Mouse (Mus musculus): ENCODE data around the gene Btbd9. TPM values are rescaled to one million over a fixed set of nuclear protein-coding genes. Genes with fewer than 3 reads are reported as not detected.

Btbd9 gene
- total RNA-seq, 1 experiment: 28.2 TPM

- in situ Hi-C loops (cut with MboI; ENCODE audit: low sequenced_read_pairs in 2 of 2, unreplicated experiment in 2 of 2): no loop called here
- no peak overlapping the region for H3K27ac ChIP-seq (ENCODE audit: insufficient read depth, low read depth, low read length, poor library complexity, severe bottlenecking)
- DNase-seq (ENCODE audit: low read depth, low spot score): peak; percentile 33
- TF ChIP-seq MAFK (IDR thresholded peaks at IDR 0.05; ENCODE audit: insufficient read depth, low read depth, low read length) (no peak), CHD2 (IDR thresholded peaks at IDR 0.05; ENCODE audit: low read depth, low read length) (no peak), HCFC1 (IDR thresholded peaks at IDR 0.05; ENCODE audit: borderline replicate concordance, insufficient read depth, low read length) (no peak), ZNF384 (IDR thresholded peaks at IDR 0.05; ENCODE audit: low read depth, low read length) (no peak)
- H3K36me3 ChIP-seq (ENCODE audit: control insufficient read depth, insufficient read depth, low read length, poor library complexity, severe bottlenecking): no peaks in the 10 kb centered on the region
- no peaks in the 10 kb centered on the region for H3K9me3 ChIP-seq (ENCODE audit: control insufficient read depth, insufficient read depth, low read depth, low read length)
- no peak overlapping the region for H3K4me3 ChIP-seq (ENCODE audit: insufficient read depth in 1 of 2, low read depth in 1 of 2, low read length in 2 of 2, poor library complexity in 1 of 2, severe bottlenecking in 1 of 2)
- H3K9ac ChIP-seq (ENCODE audit: insufficient read depth, low read depth, low read length, poor library complexity, severe bottlenecking): no peak overlapping the region
- H3K4me1 ChIP-seq (ENCODE audit: control insufficient read depth in 2 of 2, insufficient read depth in 2 of 2, low read length in 2 of 2, poor library complexity in 1 of 2): peaks cover 1 to 6% of the 10 kb centered on the region in 2 experiments; a peak in 2 of 4 replicates
These were observed 197.9 kb downstream of the Btbd9 start for GRCm38 (mm10) chr17:30378221-30379010.

- no peaks in the 10 kb centered on the region for H3K9me3 ChIP-seq (ENCODE audit: control insufficient read depth, insufficient read depth, low read depth, low read length)
- H3K4me1 ChIP-seq (ENCODE audit: control insufficient read depth in 2 of 2, insufficient read depth in 2 of 2, low read length in 2 of 2, poor library complexity in 1 of 2): peaks cover 1 to 6% of the 10 kb centered on the region in 2 experiments; a peak in 2 of 4 replicates
- H3K36me3 ChIP-seq (ENCODE audit: control insufficient read depth, insufficient read depth, low read length, poor library complexity, severe bottlenecking): no peaks in the 10 kb centered on the region
- H3K27ac ChIP-seq (ENCODE audit: insufficient read depth, low read depth, low read length, poor library complexity, severe bottlenecking): 0 out of 2 replicates have a peak overlapping the region, but pooled peaks have one; percentile 49
- TF ChIP-seq ZC3H11A (IDR thresholded peaks at IDR 0.05; ENCODE audit: borderline replicate concordance, low read depth, low read length) (no peak), HCFC1 (IDR thresholded peaks at IDR 0.05; ENCODE audit: borderline replicate concordance, insufficient read depth, low read length) (no peak)
- DNase-seq (ENCODE audit: low read depth, low spot score): no peak
- in situ Hi-C loops (cut with MboI; ENCODE audit: low sequenced_read_pairs in 2 of 2, unreplicated experiment in 2 of 2): no loop called here
- H3K9ac ChIP-seq (ENCODE audit: insufficient read depth, low read depth, low read length, poor library complexity, severe bottlenecking): no peak overlapping the region
- H3K4me3 ChIP-seq (ENCODE audit: insufficient read depth in 1 of 2, low read depth in 1 of 2, low read length in 2 of 2, poor library complexity in 1 of 2, severe bottlenecking in 1 of 2): no peak overlapping the region
These were observed 198.5 kb downstream of the Btbd9 start for GRCm38 (mm10) chr17:30377754-30378153.

- Histone ChIP-seq H3K4me1 (ENCODE audit: control insufficient read depth in 2 of 2, insufficient read depth in 2 of 2, low read length in 2 of 2, poor library complexity in 1 of 2) (peaks cover 1 to 6% of the 10 kb centered on the region in 2 experiments; a peak in 2 of 4 replicates), H3K36me3 (ENCODE audit: control insufficient read depth, insufficient read depth, low read length, poor library complexity, severe bottlenecking) (no peaks in the 10 kb centered on the region), H3K9ac (ENCODE audit: insufficient read depth, low read depth, low read length, poor library complexity, severe bottlenecking) (no peak overlapping the region), H3K27ac (ENCODE audit: insufficient read depth, low read depth, low read length, poor library complexity, severe bottlenecking) (no peak overlapping the region), H3K4me3 (ENCODE audit: insufficient read depth in 1 of 2, low read depth in 1 of 2, low read length in 2 of 2, poor library complexity in 1 of 2, severe bottlenecking in 1 of 2) (no peak overlapping the region), H3K9me3 (ENCODE audit: control insufficient read depth, insufficient read depth, low read depth, low read length) (no peaks in the 10 kb centered on the region)
- TF ChIP-seq MAFK (IDR thresholded peaks at IDR 0.05; ENCODE audit: insufficient read depth, low read depth, low read length): peak; percentile 86
- TF ChIP-seq ZC3H11A (IDR thresholded peaks at IDR 0.05; ENCODE audit: borderline replicate concordance, low read depth, low read length): no peak
- DNase-seq (ENCODE audit: low read depth, low spot score): no peak
- in situ Hi-C loops (cut with MboI; ENCODE audit: low sequenced_read_pairs in 2 of 2, unreplicated experiment in 2 of 2): no loop called here
These were observed 201.2 kb downstream of the Btbd9 start for GRCm38 (mm10) chr17:30375107-30375506.

- Histone ChIP-seq H3K27ac (ENCODE audit: insufficient read depth, low read depth, low read length, poor library complexity, severe bottlenecking) (no peak overlapping the region), H3K4me3 (ENCODE audit: insufficient read depth in 1 of 2, low read depth in 1 of 2, low read length in 2 of 2, poor library complexity in 1 of 2, severe bottlenecking in 1 of 2) (no peak overlapping the region), H3K36me3 (ENCODE audit: control insufficient read depth, insufficient read depth, low read length, poor library complexity, severe bottlenecking) (no peaks in the 10 kb centered on the region), H3K4me1 (ENCODE audit: control insufficient read depth in 2 of 2, insufficient read depth in 2 of 2, low read length in 2 of 2, poor library complexity in 1 of 2) (no peaks in the 10 kb centered on the region), H3K9ac (ENCODE audit: insufficient read depth, low read depth, low read length, poor library complexity, severe bottlenecking) (no peak overlapping the region), H3K9me3 (ENCODE audit: control insufficient read depth, insufficient read depth, low read depth, low read length) (no peaks in the 10 kb centered on the region)
- TF ChIP-seq ZC3H11A (IDR thresholded peaks at IDR 0.05; ENCODE audit: borderline replicate concordance, low read depth, low read length) (no peak), ZNF384 (IDR thresholded peaks at IDR 0.05; ENCODE audit: low read depth, low read length) (no peak), MAFK (IDR thresholded peaks at IDR 0.05; ENCODE audit: insufficient read depth, low read depth, low read length) (no peak), CHD2 (IDR thresholded peaks at IDR 0.05; ENCODE audit: low read depth, low read length) (no peak), HCFC1 (IDR thresholded peaks at IDR 0.05; ENCODE audit: borderline replicate concordance, insufficient read depth, low read length) (no peak)
- in situ Hi-C loops (cut with MboI; ENCODE audit: low sequenced_read_pairs in 2 of 2, unreplicated experiment in 2 of 2): no loop called here
- DNase-seq (ENCODE audit: low read depth, low spot score): no peak
These were observed 207.7 kb downstream of the Btbd9 start for GRCm38 (mm10) chr17:30368559-30368958.

DNA sequence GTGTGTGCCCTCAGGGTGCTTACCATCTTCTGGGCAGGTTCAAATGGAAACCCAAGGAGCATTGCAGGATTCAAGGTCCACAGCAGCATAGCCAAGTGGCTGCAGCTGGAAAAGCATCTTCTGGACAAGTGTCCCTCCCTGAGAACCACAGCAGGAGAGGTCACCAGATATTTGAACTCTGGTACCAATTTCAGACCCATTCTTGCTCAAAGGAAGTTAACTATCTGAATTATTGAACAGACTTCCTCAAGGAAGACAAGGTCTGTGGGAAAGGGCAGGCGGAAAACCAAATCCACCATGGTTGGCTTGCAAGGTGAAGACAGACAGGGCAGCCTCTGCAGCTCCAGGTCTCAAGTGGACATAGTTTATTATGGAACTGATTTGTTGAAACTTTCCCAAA lies 211.6 kb downstream of the Btbd9 start:
- H3K4me1 ChIP-seq (ENCODE audit: control insufficient read depth in 2 of 2, insufficient read depth in 2 of 2, low read length in 2 of 2, poor library complexity in 1 of 2): peaks cover 0 to 3% of the 10 kb centered on the region in 2 experiments; a peak in 1 of 4 replicates

More for the DNA sequence above, 211.6 kb downstream of the Btbd9 start:
- no peak overlapping the region for H3K27ac ChIP-seq (ENCODE audit: insufficient read depth, low read depth, low read length, poor library complexity, severe bottlenecking)
- in situ Hi-C loops (cut with MboI; ENCODE audit: low sequenced_read_pairs in 2 of 2, unreplicated experiment in 2 of 2): no loop called here
- TF ChIP-seq ZC3H11A (IDR thresholded peaks at IDR 0.05; ENCODE audit: borderline replicate concordance, low read depth, low read length) (no peak), MAFK (IDR thresholded peaks at IDR 0.05; ENCODE audit: insufficient read depth, low read depth, low read length) (no peak), CHD2 (IDR thresholded peaks at IDR 0.05; ENCODE audit: low read depth, low read length) (no peak)
- H3K9ac ChIP-seq (ENCODE audit: insufficient read depth, low read depth, low read length, poor library complexity, severe bottlenecking): no peak overlapping the region
- no peak overlapping the region for H3K4me3 ChIP-seq (ENCODE audit: insufficient read depth in 1 of 2, low read depth in 1 of 2, low read length in 2 of 2, poor library complexity in 1 of 2, severe bottlenecking in 1 of 2)
- no peak for DNase-seq (ENCODE audit: low read depth, low spot score)
- no peaks in the 10 kb centered on the region for H3K36me3 ChIP-seq (ENCODE audit: control insufficient read depth, insufficient read depth, low read length, poor library complexity, severe bottlenecking)
- no peaks in the 10 kb centered on the region for H3K9me3 ChIP-seq (ENCODE audit: control insufficient read depth, insufficient read depth, low read depth, low read length)
